Mouse (Mus musculus): ENCODE results near the gene Gabra1. TPM values are rescaled to one million over a fixed set of nuclear protein-coding genes. Genes with fewer than 3 reads are reported as not detected.

The Gabra1 gene
- polyA plus RNA-seq (2015; fragmentation: Nextera tagmentation; extraction: Ambion mirVana): 1.3 and 1.9 TPM in 2 replicates

DNA sequence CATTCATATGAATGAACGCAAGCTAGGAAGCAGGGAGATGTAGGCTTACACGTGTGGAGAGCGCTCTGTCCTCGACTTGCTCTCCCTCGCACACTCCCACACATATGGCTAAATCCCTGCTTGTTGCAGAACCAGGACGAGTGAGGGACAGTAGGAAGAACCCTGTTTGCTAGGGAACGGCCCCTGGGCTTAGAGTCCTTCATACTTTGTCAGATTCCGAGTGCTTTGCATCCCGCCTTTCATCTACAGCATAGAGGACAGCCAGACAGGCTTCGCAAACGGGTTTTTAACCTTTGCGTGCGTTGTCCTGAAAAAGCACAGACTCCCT lies at the start of gene Gabra1:
Gabra1 (minus strand) TSS at position 106 of the 328 bp plus-strand sequence.
- peak within 1 kb of the TSS; percentile 49 for H3K4me3 ChIP-seq
- 1% methylated on average over 13 of the region's 13 CpGs for WGBS
- peaks cover 24% of the 10 kb centered on the region for H3K27me3 ChIP-seq
- H3K4me2 ChIP-seq: peak within 1 kb of the TSS; percentile 82
- H3K27ac ChIP-seq: no peak within 1 kb of the TSS
- H3K4me1 ChIP-seq: 0 out of 2 replicates have a peak, but pooled peaks cover 12% of the 10 kb centered on the region
- no peaks in the 10 kb centered on the region for H3K9me3 ChIP-seq
- H3K9ac ChIP-seq: peak within 1 kb of the TSS; percentile 39; the same call in 1 of the 2 replicates
- no peaks in the 10 kb centered on the region for H3K36me3 ChIP-seq
- ATAC-seq (ENCODE audit: insufficient number of reproducible peaks, low FRiP score, low TSS enrichment, low read depth): no peak

GRCm38 (mm10) chr11:42181973-42182824 lies 531 bp downstream of the Gabra1 start:
- H3K4me1 ChIP-seq: 0 out of 2 replicates have a peak, but pooled peaks cover 12% of the 10 kb centered on the region
- peak overlapping the region; percentile 82 for H3K4me2 ChIP-seq
- no peaks in the 10 kb centered on the region for H3K9me3 ChIP-seq
- H3K4me3 ChIP-seq: peak overlapping the region; percentile 49
- WGBS: under 1% methylated on average over 35 of the region's 35 CpGs
- no peaks in the 10 kb centered on the region for H3K36me3 ChIP-seq
- no peak for ATAC-seq (ENCODE audit: insufficient number of reproducible peaks, low FRiP score, low TSS enrichment, low read depth)
- no peak overlapping the region for H3K27ac ChIP-seq
- H3K27me3 ChIP-seq: peaks cover 24% of the 10 kb centered on the region
- peak overlapping the region; percentile 39; the same call in 1 of the 2 replicates for H3K9ac ChIP-seq

DNA sequence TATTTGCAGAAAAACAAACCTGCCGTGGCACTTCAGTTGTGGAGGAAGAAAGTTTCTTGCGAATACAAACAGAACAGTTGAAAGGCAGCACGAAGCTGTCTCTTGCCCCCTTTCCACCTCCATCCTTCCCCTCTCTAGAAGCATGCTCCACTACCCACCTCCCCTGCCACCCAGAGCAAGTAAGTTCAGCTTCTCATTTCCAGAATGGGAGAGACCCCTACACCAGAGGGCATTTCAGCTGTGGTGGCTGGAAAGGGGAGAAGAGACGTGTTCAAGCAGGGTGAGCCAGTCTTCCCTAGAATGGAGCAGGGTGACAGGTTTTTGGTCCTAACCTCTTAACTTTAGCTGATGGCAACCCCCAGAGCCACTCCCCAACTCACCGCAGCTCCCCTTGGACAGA lies 1.3 kb downstream of the Gabra1 start:
- H3K9ac ChIP-seq: no peak overlapping the region

GRCm38 (mm10) chr11:42179535-42179934 lies 3.2 kb downstream of the Gabra1 start:
- no peaks in the 10 kb centered on the region for H3K9me3 ChIP-seq
- H3K4me1 ChIP-seq: 0 out of 2 replicates have a peak, but pooled peaks cover 12% of the 10 kb centered on the region
- peaks cover 24% of the 10 kb centered on the region for H3K27me3 ChIP-seq
- 59% methylated on average over 5 of the region's 5 CpGs for WGBS
- no peak overlapping the region for H3K4me3 ChIP-seq
- no peak overlapping the region for H3K9ac ChIP-seq
- no peak for ATAC-seq (ENCODE audit: insufficient number of reproducible peaks, low FRiP score, low TSS enrichment, low read depth)
- H3K27ac ChIP-seq: no peak overlapping the region
- H3K4me2 ChIP-seq: no peak overlapping the region
- H3K36me3 ChIP-seq: no peaks in the 10 kb centered on the region

More for the DNA sequence above, 1.3 kb downstream of the Gabra1 start:
- Histone ChIP-seq H3K27ac (no peak overlapping the region), H3K27me3 (peaks cover 24% of the 10 kb centered on the region), H3K9me3 (no peaks in the 10 kb centered on the region), H3K4me2 (peak overlapping the region; percentile 82), H3K4me1 (0 out of 2 replicates have a peak, but pooled peaks cover 12% of the 10 kb centered on the region), H3K36me3 (no peaks in the 10 kb centered on the region), H3K4me3 (peak overlapping the region; percentile 49)
- no peak for ATAC-seq (ENCODE audit: insufficient number of reproducible peaks, low FRiP score, low TSS enrichment, low read depth)
- 25% methylated on average over 5 of the region's 5 CpGs for WGBS

GRCm38 (mm10) chr11:42178296-42178695 lies 4.4 kb downstream of the Gabra1 start:
- peaks cover 24% of the 10 kb centered on the region for H3K27me3 ChIP-seq
- H3K9ac ChIP-seq: no peak overlapping the region
- no peak overlapping the region for H3K4me2 ChIP-seq
- no peaks in the 10 kb centered on the region for H3K9me3 ChIP-seq
- 85% methylated on average over 2 of the region's 2 CpGs for WGBS
- no peak for ATAC-seq (ENCODE audit: insufficient number of reproducible peaks, low FRiP score, low TSS enrichment, low read depth)
- H3K4me3 ChIP-seq: no peak overlapping the region
- 0 out of 2 replicates have a peak, but pooled peaks cover 12% of the 10 kb centered on the region for H3K4me1 ChIP-seq
- no peak overlapping the region for H3K27ac ChIP-seq
- no peaks in the 10 kb centered on the region for H3K36me3 ChIP-seq

GRCm38 (mm10) chr11:42151396-42151795 lies 31.3 kb downstream of the Gabra1 start:
- H3K36me3 ChIP-seq: no peaks in the 10 kb centered on the region
- H3K27ac ChIP-seq: no peak overlapping the region
- H3K9me3 ChIP-seq: no peaks in the 10 kb centered on the region
- WGBS: 91% methylated on average over 5 of the region's 5 CpGs
- no peak overlapping the region for H3K9ac ChIP-seq
- no peak overlapping the region for H3K4me3 ChIP-seq
- H3K27me3 ChIP-seq: no peaks in the 10 kb centered on the region
- ATAC-seq (ENCODE audit: insufficient number of reproducible peaks, low FRiP score, low TSS enrichment, low read depth): no peak
- H3K4me1 ChIP-seq: no peaks in the 10 kb centered on the region
- H3K4me2 ChIP-seq: no peak overlapping the region

- H3K27ac ChIP-seq: no peak overlapping the region
- H3K4me2 ChIP-seq: no peak overlapping the region
- H3K4me1 ChIP-seq: no peaks in the 10 kb centered on the region
- H3K36me3 ChIP-seq: no peaks in the 10 kb centered on the region
- H3K4me3 ChIP-seq: no peak overlapping the region
- H3K27me3 ChIP-seq: no peaks in the 10 kb centered on the region
- ATAC-seq (ENCODE audit: insufficient number of reproducible peaks, low FRiP score, low TSS enrichment, low read depth): no peak
- H3K9ac ChIP-seq: no peak overlapping the region
- WGBS: 83% methylated on average over 1 of the region's 1 CpGs
- H3K9me3 ChIP-seq: no peaks in the 10 kb centered on the region
Observed at GRCm38 (mm10) chr11:42116931-42117330, 65.8 kb downstream of the Gabra1 start.

DNA sequence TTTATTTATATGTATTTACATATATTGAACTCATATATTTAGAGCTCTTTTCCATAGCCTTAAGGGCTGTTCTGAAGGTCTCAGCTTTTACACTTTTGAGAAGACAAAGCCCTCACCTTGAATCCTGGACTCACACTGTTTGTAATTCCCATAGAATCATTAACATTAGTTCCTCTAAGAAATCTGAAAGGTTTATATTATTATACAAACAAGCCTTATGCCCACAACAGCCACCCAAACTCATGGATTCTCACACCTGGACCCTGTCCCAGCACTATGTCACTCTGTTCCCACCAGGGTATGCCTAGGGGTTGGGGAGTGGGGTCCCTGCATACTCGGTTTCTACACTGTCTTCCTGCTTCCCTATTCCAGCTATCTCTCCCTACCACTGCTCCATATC lies 72.7 kb downstream of the Gabra1 start:
- no peaks in the 10 kb centered on the region for H3K27me3 ChIP-seq
- H3K27ac ChIP-seq: no peak overlapping the region
- no peak overlapping the region for H3K4me2 ChIP-seq
- no peaks in the 10 kb centered on the region for H3K4me1 ChIP-seq
- H3K9ac ChIP-seq: no peak overlapping the region
- H3K4me3 ChIP-seq: no peak overlapping the region
- H3K36me3 ChIP-seq: no peaks in the 10 kb centered on the region
- no peak for ATAC-seq (ENCODE audit: insufficient number of reproducible peaks, low FRiP score, low TSS enrichment, low read depth)
- 68% methylated on average over 1 of the region's 1 CpGs for WGBS
- no peaks in the 10 kb centered on the region for H3K9me3 ChIP-seq

DNA sequence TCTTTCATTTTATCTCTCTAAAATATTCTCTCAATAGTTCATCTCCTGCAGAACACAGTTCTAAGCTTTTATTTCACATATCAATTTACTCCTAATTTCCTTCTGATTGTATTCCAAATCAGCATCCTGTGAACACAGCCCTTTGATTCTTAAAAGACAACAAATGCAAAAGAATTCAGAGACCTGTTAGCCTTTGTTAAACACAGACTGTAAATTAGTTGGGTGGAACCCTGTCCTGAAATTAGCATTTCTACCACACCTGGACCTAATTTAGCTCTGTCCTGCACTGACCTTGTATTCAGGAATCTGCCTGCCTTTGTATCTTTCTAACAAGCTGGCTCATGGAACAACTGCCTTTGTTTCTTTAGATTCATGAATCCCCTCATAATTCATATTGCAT lies 73.1 kb downstream of the Gabra1 start:
- no peaks in the 10 kb centered on the region for H3K4me1 ChIP-seq
- H3K27ac ChIP-seq: no peak overlapping the region
- no peak overlapping the region for H3K9ac ChIP-seq
- H3K9me3 ChIP-seq: no peaks in the 10 kb centered on the region
- H3K4me2 ChIP-seq: no peak overlapping the region
- H3K27me3 ChIP-seq: no peaks in the 10 kb centered on the region
- no peak for ATAC-seq (ENCODE audit: insufficient number of reproducible peaks, low FRiP score, low TSS enrichment, low read depth)
- H3K36me3 ChIP-seq: no peaks in the 10 kb centered on the region
- no peak overlapping the region for H3K4me3 ChIP-seq

- Histone ChIP-seq H3K36me3 (no peaks in the 10 kb centered on the region), H3K27ac (no peak overlapping the region), H3K4me1 (no peaks in the 10 kb centered on the region), H3K9me3 (no peaks in the 10 kb centered on the region), H3K27me3 (no peaks in the 10 kb centered on the region), H3K4me2 (no peak overlapping the region), H3K9ac (no peak overlapping the region), H3K4me3 (no peak overlapping the region)
- no peak for ATAC-seq (ENCODE audit: insufficient number of reproducible peaks, low FRiP score, low TSS enrichment, low read depth)
- WGBS: 89% methylated on average over 2 of the region's 2 CpGs
Observed at GRCm38 (mm10) chr11:42095556-42095955, 87.2 kb downstream of the Gabra1 start.

Measured in limb, embryonic 15.5 days (tissue).